Mouse (Mus musculus) inflammation-experienced regulatory T-cells, adult 16 weeks (primary cell): Measurements from ENCODE around the gene Slamf9. TPM values are rescaled to one million over a fixed set of nuclear protein-coding genes. Genes with fewer than 3 reads are reported as not detected.

Source experiments
- polyA plus RNA-seq: library from polyadenylated mRNA; unstranded; fragments of 100-300 nt; shearing (Covaris generic); gene quantifications from one replicate; pipeline ENCODE4 v1.2.1, GENCODE M21; 2017

The Slamf9 gene
- 0.37 TPM for polyA plus RNA-seq

GRCm38 (mm10) chr1:172475054-172475741, at the start of gene Slamf9:
TSS of gene Slamf9 (plus strand) at chr1:172475358.

GRCm38 (mm10) chr1:172481540-172482280, 6.6 kb downstream of the Slamf9 start, which contains the start of gene Igsf9:
TSS of gene Igsf9 (plus strand) at chr1:172481788.

DNA sequence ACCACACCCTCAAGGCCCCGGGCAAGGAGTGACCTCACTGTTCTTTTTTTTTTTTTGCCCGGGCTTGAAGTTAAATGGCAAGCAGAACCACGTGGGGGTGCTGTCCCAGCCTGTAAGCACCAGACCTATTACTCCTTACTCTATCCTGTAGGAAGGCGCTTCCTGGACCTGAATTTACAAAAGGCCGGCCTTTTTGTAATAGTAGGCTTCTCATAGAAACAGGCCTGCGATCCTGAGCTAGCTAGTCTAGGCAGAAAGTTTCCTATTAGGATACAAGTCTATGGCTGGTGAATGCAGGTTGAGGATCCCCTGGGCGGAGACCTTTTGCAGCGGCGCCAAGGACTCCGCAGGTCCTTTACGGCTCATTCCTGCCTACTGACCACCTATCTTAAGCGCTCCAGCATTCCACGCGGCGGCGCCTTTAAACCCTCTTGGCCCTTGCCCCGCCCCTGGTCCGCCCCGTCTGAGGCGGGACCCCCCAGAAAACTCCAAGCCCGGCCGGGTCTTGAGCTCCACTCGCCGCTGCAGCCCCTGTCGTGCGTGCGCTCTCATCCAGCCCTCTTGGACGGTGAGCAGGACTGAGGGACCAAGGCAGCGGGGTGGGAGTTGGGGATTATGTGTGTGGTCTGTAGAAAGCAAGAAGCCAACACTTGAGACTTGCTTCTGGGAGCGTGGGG, 24.7 kb downstream of the Slamf9 start, which contains the start of gene Tagln2:
TSS of gene Tagln2 (plus strand) at position 283 of the 677 bp plus-strand sequence.

DNA sequence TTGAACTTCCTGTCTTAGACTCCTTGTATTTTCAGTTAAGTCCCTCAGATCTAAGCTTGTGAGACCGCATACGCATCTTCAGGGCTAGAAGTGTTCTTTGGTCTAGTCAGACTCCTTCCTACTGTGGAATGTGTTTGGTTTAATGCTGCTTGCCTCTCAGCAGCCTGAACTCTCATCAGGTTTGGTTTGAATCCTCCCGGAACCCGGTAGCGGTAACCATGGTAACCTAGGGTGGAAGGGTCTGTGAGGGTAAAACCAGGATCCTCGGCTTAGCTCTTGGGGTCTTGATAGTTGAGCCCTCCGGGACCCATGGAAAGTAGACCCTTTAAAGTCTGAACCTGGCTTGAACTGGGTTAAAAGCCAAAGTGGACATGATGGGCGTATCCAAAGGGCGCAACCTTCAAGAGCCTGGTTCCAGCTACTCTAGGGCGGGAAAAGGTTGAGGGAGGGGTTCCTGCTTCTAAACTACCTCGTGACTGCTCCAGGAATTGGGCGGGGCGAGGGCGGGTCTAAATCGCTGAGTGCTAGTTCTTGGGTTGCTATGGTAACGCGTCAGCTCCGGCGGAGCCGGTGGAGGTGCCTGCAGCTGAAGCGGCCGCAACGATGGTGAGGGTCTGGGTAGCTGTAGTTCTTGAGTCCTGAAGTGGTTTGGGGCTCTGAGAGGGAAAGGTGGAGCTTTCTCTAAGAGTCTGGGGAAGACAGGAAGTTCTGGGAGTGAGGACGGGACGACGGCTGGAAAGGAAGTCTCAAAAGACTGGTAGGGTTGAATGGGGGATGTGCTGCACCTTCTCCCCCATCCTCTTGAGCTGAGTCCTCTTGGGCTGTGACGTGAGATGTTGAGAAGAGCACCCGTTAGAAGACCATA, 45.6 kb downstream of the Slamf9 start, which contains the start of gene Cfap45:
TSS of gene Cfap45 (plus strand) at position 226 of the 865 bp plus-strand sequence.

Other genes with a start within 250 kb of the Slamf9 start
- not detected for gene Atp1a4, start 216.9 kb upstream of the Slamf9 start, polyA plus RNA-seq
- gene Igsf8, start 213.7 kb upstream of the Slamf9 start, polyA plus RNA-seq = 41.7 TPM
- 0.06 TPM for gene Atp1a2, start 177.3 kb upstream of the Slamf9 start, polyA plus RNA-seq
- gene Kcnj9, start 146.0 kb upstream of the Slamf9 start, polyA plus RNA-seq = 0.12 TPM
- 0.09 TPM for gene Kcnj10, start 134.1 kb upstream of the Slamf9 start, polyA plus RNA-seq
- gene Pigm, start 98.8 kb upstream of the Slamf9 start, polyA plus RNA-seq = 11.8 TPM
- 1.2 TPM for gene Igsf9, start 6.4 kb downstream of the Slamf9 start, polyA plus RNA-seq
- gene Tagln2, start 24.7 kb downstream of the Slamf9 start, polyA plus RNA-seq = 397 TPM
- gene Cfap45, start 45.4 kb downstream of the Slamf9 start, polyA plus RNA-seq = 0.34 TPM
- gene Vsig8, start 80.6 kb downstream of the Slamf9 start, polyA plus RNA-seq = not detected
- gene Slamf8, start 115.2 kb downstream of the Slamf9 start, polyA plus RNA-seq = 1.4 TPM
- not detected for gene Fcrl6, start 127.2 kb downstream of the Slamf9 start, polyA plus RNA-seq
- 6.7 TPM for gene Dusp23, start 157.6 kb downstream of the Slamf9 start, polyA plus RNA-seq
- not detected for gene Crp, start 222.7 kb downstream of the Slamf9 start, polyA plus RNA-seq